21 mouse cellular contexts compared by ENCODE assay signal in the genomic region with DNA sequence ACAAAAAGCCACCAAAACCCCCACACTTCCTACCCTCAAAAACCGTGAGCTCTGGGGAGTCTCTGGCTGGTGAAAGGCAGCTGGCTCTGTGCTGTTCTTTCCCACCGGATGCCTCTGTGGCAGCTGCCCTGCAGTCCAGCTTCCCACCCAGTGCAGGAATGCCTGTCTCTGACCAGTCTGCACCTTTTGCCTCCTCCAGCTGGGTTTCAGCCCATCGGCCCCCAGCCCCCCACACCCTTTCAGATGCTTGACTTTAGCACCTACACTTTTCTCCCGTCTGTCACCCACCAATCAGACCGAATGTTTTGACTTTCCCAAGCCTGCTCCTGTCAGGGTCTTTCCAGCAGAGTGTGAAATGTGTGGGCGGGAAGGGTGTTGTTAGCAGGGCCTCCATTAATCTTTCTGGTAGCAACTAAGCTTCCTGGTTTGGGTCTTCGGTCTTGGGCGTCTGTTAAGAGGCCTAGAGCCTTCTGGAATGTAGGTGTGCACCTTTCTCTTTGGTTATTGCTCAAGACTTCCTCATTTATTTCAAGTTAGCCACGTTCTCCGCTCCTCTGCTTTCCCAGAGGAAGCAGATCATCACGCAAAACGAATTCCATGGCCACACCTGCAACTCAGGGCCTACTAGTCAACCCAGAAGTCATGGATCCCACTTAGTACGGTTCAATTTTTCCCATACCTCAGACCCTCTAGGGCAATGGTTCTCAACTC. TPM values are rescaled to one million over a fixed set of nuclear protein-coding genes. Genes with fewer than 3 reads are reported as not detected.
DNase-seq lines count a peak whose midpoint lies in the region; ATAC-seq and TF ChIP-seq lines count a peak whose summit lies in the region.
"Had no signal": no experiment of that assay in that cellular context is flagged by ENCODE, and none has a peak within 500 bp of the region (broad histone marks: within the 10 kb centered on the region; RNA-seq: fewer than 3 reads in every experiment).

No protein-coding gene starts in this region.

- ATAC-seq in kidney, postnatal 0 days (replicated peaks; ENCODE audit: low FRiP score, low read depth), result peak; percentile 44; the same call in 1 of the 2 replicates
- peak; percentile 41; the same call in 1 of the 2 replicates for ATAC-seq in stomach, embryonic 15.5 days (ENCODE audit: insufficient read depth, low FRiP score, low read depth)
- ATAC-seq: hindbrain, postnatal 0 days; midbrain, embryonic 13.5 days had no signal

- no peaks in the 10 kb centered on the region for H3K27me3 ChIP-seq in kidney, postnatal 0 days (ENCODE audit: insufficient read depth, low read length)
- H3K27me3 ChIP-seq in stomach, embryonic 15.5 days (replicated peaks), result no peaks in the 10 kb centered on the region
- H3K27me3 ChIP-seq: embryonic facial prominence, embryonic 13.5 days; heart, embryonic 12.5 days; limb, embryonic 12.5 days; midbrain, embryonic 13.5 days had no signal

- H3K9me3 ChIP-seq in kidney, postnatal 0 days (replicated peaks; ENCODE audit: low read length), result no peaks in the 10 kb centered on the region
- H3K9me3 ChIP-seq in ES-E14 (ENCODE audit: control insufficient read depth, insufficient read depth, low read depth, low read length), result no peaks in the 10 kb centered on the region
- no peaks in the 10 kb centered on the region for H3K9me3 ChIP-seq in stomach, embryonic 15.5 days
- H3K9me3 ChIP-seq: embryonic facial prominence, embryonic 13.5 days; forebrain, embryonic 10.5 days; heart, embryonic 12.5 days; limb, embryonic 12.5 days; midbrain, embryonic 13.5 days had no signal

- H3K4me2 ChIP-seq in kidney, postnatal 0 days (ENCODE audit: low read length), result no peak overlapping the region
- no peak overlapping the region for H3K4me2 ChIP-seq in stomach, embryonic 15.5 days
- H3K4me2 ChIP-seq: embryonic facial prominence, embryonic 13.5 days; heart, embryonic 12.5 days; limb, embryonic 12.5 days; midbrain, embryonic 13.5 days had no signal

- no peak overlapping the region for H3K9ac ChIP-seq in kidney, postnatal 0 days (ENCODE audit: low read depth, low read length)
- peak overlapping the region; percentile 44; the same call in 1 of the 2 replicates for H3K9ac ChIP-seq in ES-E14 (ENCODE audit: insufficient read depth, low read depth, low read length, poor library complexity, severe bottlenecking)
- H3K9ac ChIP-seq in stomach, embryonic 15.5 days, result no peak overlapping the region
- H3K9ac ChIP-seq: embryonic facial prominence, embryonic 13.5 days; heart, embryonic 12.5 days; limb, embryonic 12.5 days; liver, embryonic 14.5 days; midbrain, embryonic 13.5 days had no signal

- H3K36me3 ChIP-seq in kidney, postnatal 0 days (ENCODE audit: insufficient read depth, low read length), result no peaks in the 10 kb centered on the region
- no peaks in the 10 kb centered on the region for H3K36me3 ChIP-seq in ES-E14 (ENCODE audit: control insufficient read depth, insufficient read depth, low read length, poor library complexity, severe bottlenecking)
- H3K36me3 ChIP-seq in stomach, embryonic 15.5 days, result no peaks in the 10 kb centered on the region
- H3K36me3 ChIP-seq: heart, embryonic 12.5 days; midbrain, embryonic 13.5 days had no signal

- H3K27ac ChIP-seq in kidney, postnatal 0 days, result peak overlapping the region; percentile 58
- H3K27ac ChIP-seq in ES-E14 (ENCODE audit: insufficient read depth, low read depth, low read length, poor library complexity, severe bottlenecking), result peak overlapping the region; percentile 47; the same call in 1 of the 2 replicates
- H3K27ac ChIP-seq in bone marrow, adult 2 months (ENCODE audit: control insufficient read depth, insufficient read depth, low read depth, low read length, poor library complexity), result peak overlapping the region; percentile 62
- peak overlapping the region; percentile 63 for H3K27ac ChIP-seq in stomach, embryonic 15.5 days
- H3K27ac ChIP-seq: embryonic facial prominence, embryonic 13.5 days; forebrain, embryonic 10.5 days; hindbrain, postnatal 0 days; left cerebral cortex, adult 2 months; limb, embryonic 12.5 days; liver, embryonic 14.5 days; midbrain, embryonic 13.5 days had no signal

- no peak for TF ChIP-seq CTCF in kidney, postnatal 0 days (IDR thresholded peaks at IDR 0.05; ENCODE audit: low read depth)
- no peak for TF ChIP-seq CTCF in bone marrow, adult 2 months (IDR thresholded peaks at IDR 0.05; ENCODE audit: control insufficient read depth, insufficient read depth, low read length)

- peak; percentile 72 for DNase-seq in kidney, postnatal 0 days (ENCODE audit: low spot score)
- no peak for DNase-seq in kidney, postnatal 10 days
- DNase-seq in ES-E14 (ENCODE audit: low read depth, low spot score), result peak; percentile 40
- DNase-seq in yolk sac, embryonic 10.5 days (ENCODE audit: low spot score), result no peak
- no peak for DNase-seq in left cerebral cortex, adult 9 months (ENCODE audit: low spot score in 2 of 2)
- DNase-seq: adrenal gland, postnatal 25 days; cerebellum, adult 8-10 months; gastrocnemius, postnatal 25 days; heart, postnatal 36 days; kidney, adult 9 months; thymus, postnatal 14 days had no signal

- H3K4me3 ChIP-seq in kidney, postnatal 0 days (replicated peaks; ENCODE audit: low read depth, low read length), result no peak overlapping the region
- H3K4me3 ChIP-seq in ES-E14 (ENCODE audit: insufficient read depth in 1 of 2, low read depth in 1 of 2, low read length in 2 of 2, poor library complexity in 1 of 2, severe bottlenecking in 1 of 2), result peak overlapping the region; percentile 48 to 55
- H3K4me3 ChIP-seq in bone marrow, adult 2 months (replicated peaks; ENCODE audit: control insufficient read depth, low read depth, low read length), result no peak overlapping the region
- no peak overlapping the region for H3K4me3 ChIP-seq in stomach, embryonic 15.5 days (replicated peaks)
- H3K4me3 ChIP-seq: embryonic facial prominence, embryonic 13.5 days; forebrain, embryonic 10.5 days; heart, embryonic 12.5 days; left cerebral cortex, adult 2 months; limb, embryonic 12.5 days; midbrain, embryonic 13.5 days had no signal

- in situ Hi-C loops in ES-E14 (cut with MboI; ENCODE audit: low sequenced_read_pairs in 2 of 2, unreplicated experiment in 2 of 2), result no loop called here

- WGBS in kidney, postnatal 0 days, result 36% methylated on average over 13 of the region's 13 CpGs
- 62% methylated on average over 13 of the region's 13 CpGs for WGBS in bone marrow, adult 2 months
- WGBS in stomach, embryonic 15.5 days, result 44% methylated on average over 13 of the region's 13 CpGs

- peaks cover 7% of the 10 kb centered on the region; the same call in 1 of the 2 replicates for H3K4me1 ChIP-seq in kidney, postnatal 0 days (replicated peaks; ENCODE audit: insufficient read depth, low read length)
- H3K4me1 ChIP-seq in ES-E14 (ENCODE audit: control insufficient read depth in 2 of 2, insufficient read depth in 2 of 2, low read length in 2 of 2, poor library complexity in 1 of 2), result peaks cover 5 to 18% of the 10 kb centered on the region in 2 experiments; a peak in 3 of 4 replicates
- peaks cover 4% of the 10 kb centered on the region; the same call in 1 of the 2 replicates for H3K4me1 ChIP-seq in bone marrow, adult 2 months (ENCODE audit: control insufficient read depth, insufficient read depth, low read length)
- peaks cover 7% of the 10 kb centered on the region for H3K4me1 ChIP-seq in stomach, embryonic 15.5 days

- no peak for TF ChIP-seq POLR2A in bone marrow, adult 2 months (IDR thresholded peaks at IDR 0.05; ENCODE audit: borderline replicate concordance, control insufficient read depth, low read depth, low read length)

TF ChIP-seq in ES-E14, 5 proteins besides CTCF, POLR2A, EP300 and RAD21:
- no peak for TF ChIP-seq MAFK (IDR thresholded peaks at IDR 0.05; ENCODE audit: insufficient read depth, low read depth, low read length)
- TF ChIP-seq HCFC1 (IDR thresholded peaks at IDR 0.05; ENCODE audit: borderline replicate concordance, insufficient read depth, low read length), result no peak
- no peak for TF ChIP-seq CHD2 (IDR thresholded peaks at IDR 0.05; ENCODE audit: low read depth, low read length)
- no peak for TF ChIP-seq ZC3H11A (IDR thresholded peaks at IDR 0.05; ENCODE audit: borderline replicate concordance, low read depth, low read length)
- TF ChIP-seq ZNF384 (IDR thresholded peaks at IDR 0.05; ENCODE audit: low read depth, low read length), result no peak

RNA-seq across cellular contexts. Expression of a gene that starts 13.8 kb away (rescaled TPM):
- polyA plus RNA-seq in kidney, postnatal 0 days (2015; fragmentation: Nextera tagmentation; extraction: Ambion mirVana), result 369 and 406 TPM in 2 replicates
- 170 and 172 TPM in 2 replicates for total RNA-seq in ES-E14 (2012; rRNA removed)
- 89.1 and 162 TPM in 2 replicates for polyA plus RNA-seq in bone marrow, adult 2 months (2011; ENCODE audit: insufficient read depth, insufficient read length, low replicate concordance, missing spikeins)
- polyA plus RNA-seq in stomach, embryonic 15.5 days (2015; fragmentation: Nextera tagmentation; extraction: Ambion mirVana), result 309 and 347 TPM in 2 replicates

Comparison
In these comparisons a context has a peak if more than half of its experiments do, and no peak if none do; other contexts are left out.
1. DNase-seq: peak in kidney, postnatal 0 days (single experiment) and ES-E14 (single experiment); none in kidney, postnatal 10 days (single experiment), yolk sac, embryonic 10.5 days (single experiment) and left cerebral cortex, adult 9 months (0 of 2).
2. H3K4me3 ChIP-seq: peak in ES-E14 (2 of 2); none in kidney, postnatal 0 days (single experiment), bone marrow, adult 2 months (single experiment) and stomach, embryonic 15.5 days (single experiment).
3. Peak in every context shown above with its lines, with median percentiles within 50 percentile points of each other: H3K27ac ChIP-seq.